Mouse (Mus musculus) liver, adult 2 months (tissue): ENCODE measurements around the gene 4632433K11Rik. TPM values are rescaled to one million over a fixed set of nuclear protein-coding genes. Genes with fewer than 3 reads are reported as not detected.
"Not testable (repeated sequence)": the region's sequence is repeated elsewhere in the genome, so short reads cannot be mapped to it uniquely, and the experiment has no call there.

Experiments used
- DNase-seq: peaks from one replicate; pipeline ENCODE4 v3.0.0-alpha.2; 2011; ENCODE audit warnings: low read depth, low spot score; ENCODE audit errors: extremely low read depth
- H3K27ac ChIP-seq: fragments of 200-500 bp; replicated peaks from 2 replicates; pipeline ENCODE4 v1.5.1; 2012; ENCODE audit warnings: low read depth, mild to moderate bottlenecking, control low read depth, inconsistent platforms, low read length; ENCODE audit not compliant: insufficient read depth
- H3K27me3 ChIP-seq: fragments of 200-500 bp; 2 replicates; pipeline ENCODE4 v1.6.1; 2012; ENCODE audit warnings: mild to moderate bottlenecking, moderate library complexity, low read length, inconsistent platforms; ENCODE audit not compliant: control insufficient read depth, insufficient read depth
- H3K36me3 ChIP-seq: fragments of 200-500 bp; 2 replicates; pipeline ENCODE4 v1.6.1; 2012; ENCODE audit warnings: low read length, inconsistent platforms; ENCODE audit not compliant: control insufficient read depth, insufficient read depth
- H3K4me1 ChIP-seq: fragments of 200-500 bp; 2 replicates; pipeline ENCODE4 v1.6.1; 2011; ENCODE audit warnings: low read length; ENCODE audit not compliant: control insufficient read depth, insufficient read depth
- H3K4me3 ChIP-seq: fragments of 200-500 bp; 2 replicates; pipeline ENCODE4 v1.5.1; 2011; ENCODE audit warnings: low read depth, mild to moderate bottlenecking, control low read depth, low read length, moderate library complexity; ENCODE audit not compliant: insufficient read depth
- H3K79me2 ChIP-seq: fragments of 200-500 bp; 2 replicates; pipeline ENCODE4 v1.6.1; 2012; ENCODE audit warnings: inconsistent platforms, mild to moderate bottlenecking, low read length, moderate library complexity; ENCODE audit not compliant: control insufficient read depth, insufficient read depth
- H3K9ac ChIP-seq: fragments of 200-500 bp; 2 replicates; pipeline ENCODE4 v1.6.1; 2012; ENCODE audit warnings: low read depth, mild to moderate bottlenecking, control low read depth, inconsistent platforms, low read length
- CTCF ChIP-seq: fragments of 200-500 bp; IDR thresholded peaks from 2 replicates; pipeline ENCODE4 v1.5.1; 2011; ENCODE audit warnings: low read depth, low read length, control low read depth
- POLR2A ChIP-seq: fragments of 200-500 bp; IDR thresholded peaks from 2 replicates; pipeline ENCODE4 v1.6.1; 2011; ENCODE audit warnings: low read length, control low read depth; ENCODE audit not compliant: insufficient read depth; ENCODE audit errors: extremely low read depth
- WGBS: fragments of 180-500 bp; shearing (Covaris S2); methylation state at CpG from one replicate; pipeline ENCODE4 v1.1.7; 2018; 5-methylcytosine and 5-hydroxymethylcytosine counted together
- polyA plus RNA-seq: library from polyadenylated mRNA; depleted of rRNA; stranded (reverse); fragments of >200 nt; gene quantifications from 2 replicates; pipeline ENCODE4 v1.2.3, GENCODE M21; 2012
- total RNA-seq: library from RNA; depleted of rRNA; stranded (reverse); fragments of >200 nt; gene quantifications from 2 replicates; pipeline ENCODE4 v1.2.3, GENCODE M21; 2014

4632433K11Rik gene
- total and polyA plus RNA-seq, 2 experiments: 0.28 TPM; not detected in 1

DNA sequence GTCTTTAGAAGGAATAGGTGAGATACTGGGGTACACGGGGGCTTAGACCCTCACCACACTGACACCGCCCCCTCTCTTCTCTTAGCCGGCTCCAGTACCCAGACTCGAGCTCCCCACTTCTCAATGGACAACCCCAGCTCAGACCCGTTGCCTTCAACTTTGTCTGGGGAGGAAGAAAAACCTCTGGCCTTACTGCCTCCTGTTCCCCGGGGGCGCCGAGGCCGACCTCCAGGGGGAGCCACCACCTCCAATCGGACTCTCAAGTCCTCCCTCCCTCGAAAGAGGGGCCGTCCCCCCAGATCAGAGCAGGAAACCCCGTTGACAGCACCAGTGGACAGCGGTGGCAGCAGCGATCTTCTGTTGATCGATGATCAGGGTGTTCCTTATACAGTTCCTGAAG, 16.6 kb upstream of the 4632433K11Rik start:
- Histone ChIP-seq H3K27me3 (no peaks in the 10 kb centered on the region), H3K27ac (no peak overlapping the region), H3K4me1 (peaks cover 11% of the 10 kb centered on the region), H3K36me3 (0 out of 2 replicates have a peak, but pooled peaks cover 3% of the 10 kb centered on the region), H3K9ac (no peak overlapping the region), H3K79me2 (peaks cover 6% of the 10 kb centered on the region; the same call in 1 of the 2 replicates), H3K4me3 (no peak overlapping the region)
- no peak for DNase-seq
- WGBS: 91% methylated on average over 16 of the region's 16 CpGs
- TF ChIP-seq POLR2A (no peak), CTCF (0 out of 2 replicates have a peak, but pooled peaks have one; percentile 2)

DNA sequence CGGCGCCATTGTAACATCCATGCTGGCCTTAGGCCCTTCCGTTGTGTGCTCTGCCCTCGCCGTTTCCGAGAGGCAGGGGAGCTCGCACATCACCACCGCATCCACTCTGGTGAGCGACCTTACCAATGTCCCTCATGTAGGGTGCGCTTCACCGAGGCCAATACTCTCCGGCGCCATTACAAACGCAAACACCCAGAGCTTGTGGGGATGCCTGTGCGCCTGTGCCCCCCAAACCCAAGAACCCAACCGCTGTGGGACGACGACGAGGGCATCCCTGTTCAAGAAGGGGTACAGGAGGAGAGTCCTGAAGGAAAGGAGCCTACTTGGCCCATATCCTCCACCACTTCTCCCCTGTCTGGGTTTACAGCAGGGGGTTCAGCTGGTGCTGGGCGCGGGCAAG, 16.0 kb upstream of the 4632433K11Rik start:
- DNase-seq: no peak
- no peaks in the 10 kb centered on the region for H3K27me3 ChIP-seq
- H3K4me3 ChIP-seq: no peak overlapping the region
- no peak overlapping the region for H3K9ac ChIP-seq
- no peak for TF ChIP-seq CTCF
- H3K4me1 ChIP-seq: peaks cover 12% of the 10 kb centered on the region
- H3K27ac ChIP-seq: no peak overlapping the region
- 97% methylated on average over 21 of the region's 21 CpGs for WGBS
- H3K36me3 ChIP-seq: peaks cover 2% of the 10 kb centered on the region; the same call in 1 of the 2 replicates
- H3K79me2 ChIP-seq: peaks cover 11% of the 10 kb centered on the region; the same call in 1 of the 2 replicates

DNA sequence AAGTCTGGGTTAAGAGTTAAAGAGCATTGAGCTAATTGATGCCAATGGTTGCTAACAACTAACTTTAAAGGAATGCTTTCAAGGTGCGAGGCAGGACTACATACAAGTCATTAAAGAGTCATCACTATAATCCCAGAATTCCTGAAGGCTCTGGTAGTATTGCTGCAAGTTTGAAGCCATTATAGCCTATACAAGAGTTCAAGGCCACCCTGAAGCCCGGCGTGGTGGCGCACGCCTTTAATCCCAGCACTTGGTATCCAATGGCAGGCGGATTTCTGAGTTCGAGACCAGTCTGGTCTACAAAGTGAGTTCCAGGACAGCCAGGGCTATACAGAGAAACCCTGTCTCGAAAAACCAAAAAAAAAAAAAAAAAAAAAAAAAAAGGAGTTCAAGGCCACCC, 14.3 kb upstream of the 4632433K11Rik start:
- not testable (repeated sequence) for H3K4me3 ChIP-seq, H3K36me3 ChIP-seq, DNase-seq, H3K27me3 ChIP-seq
- H3K4me1 ChIP-seq: peaks cover 12% of the 10 kb centered on the region
- peaks cover 20% of the 10 kb centered on the region; the same call in 1 of the 2 replicates for H3K79me2 ChIP-seq
- peak overlapping the region; percentile 21; the same call in 1 of the 2 replicates for H3K9ac ChIP-seq
- WGBS: 15% methylated on average over 8 of the region's 8 CpGs
- H3K27ac ChIP-seq: 0 out of 2 replicates have a peak overlapping the region, but pooled peaks have one; percentile 35

DNA sequence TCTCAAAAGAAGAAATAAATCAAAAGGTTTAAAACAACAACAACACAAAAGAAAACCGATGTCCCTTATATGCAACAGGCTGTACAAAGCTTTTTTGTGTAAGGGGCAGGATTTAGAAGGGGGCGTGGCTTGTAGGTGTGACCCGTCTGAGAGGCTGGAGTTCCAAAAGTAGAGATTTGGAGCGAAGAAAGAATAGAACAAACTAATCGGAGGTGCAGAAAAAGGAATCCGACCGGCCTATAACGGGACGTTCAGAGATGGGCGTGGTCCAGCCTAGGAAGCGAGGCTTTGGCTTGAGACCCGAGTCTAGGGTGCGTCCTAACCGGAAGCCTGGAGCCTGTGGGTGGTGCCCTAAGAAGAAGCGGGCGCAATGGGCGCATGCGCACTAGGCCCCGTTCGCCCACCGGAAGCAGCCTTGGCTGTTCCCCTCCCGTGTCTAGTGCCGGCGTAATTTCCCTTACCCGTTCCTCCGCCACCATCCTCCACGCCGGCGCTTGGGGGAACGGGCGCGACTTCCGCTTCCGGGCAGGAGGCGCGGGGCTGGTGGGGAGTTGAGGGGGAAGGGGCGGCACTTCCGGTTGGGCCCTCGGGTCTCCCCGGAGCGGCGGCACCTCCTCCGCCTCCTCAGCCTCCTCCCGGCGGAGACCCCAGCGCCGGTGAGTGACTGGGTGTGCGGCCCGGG, 13.8 kb upstream of the 4632433K11Rik start, which contains the start of the genes Zfp865 and Ccdc106:
Gene Zfp865, plus strand, starts transcription at position 377 of the 682 bp plus-strand sequence.
Gene Ccdc106, plus strand, starts transcription at position 554 of the 682 bp plus-strand sequence.
- H3K9ac ChIP-seq: peak within 1 kb of the TSS; percentile 78
- peaks cover 20% of the 10 kb centered on the region; the same call in 1 of the 2 replicates for H3K79me2 ChIP-seq
- DNase-seq: peak; percentile 94
- no peaks in the 10 kb centered on the region for H3K27me3 ChIP-seq
- H3K4me3 ChIP-seq: peak within 1 kb of the TSS; percentile 66
- peaks cover 4% of the 10 kb centered on the region; the same call in 1 of the 2 replicates for H3K36me3 ChIP-seq
- TF ChIP-seq POLR2A (peak; percentile 45), CTCF (no peak)
- peak within 1 kb of the TSS; percentile 82 for H3K27ac ChIP-seq
- under 1% methylated on average over 49 of the region's 49 CpGs for WGBS
- H3K4me1 ChIP-seq: peaks cover 12% of the 10 kb centered on the region

DNA sequence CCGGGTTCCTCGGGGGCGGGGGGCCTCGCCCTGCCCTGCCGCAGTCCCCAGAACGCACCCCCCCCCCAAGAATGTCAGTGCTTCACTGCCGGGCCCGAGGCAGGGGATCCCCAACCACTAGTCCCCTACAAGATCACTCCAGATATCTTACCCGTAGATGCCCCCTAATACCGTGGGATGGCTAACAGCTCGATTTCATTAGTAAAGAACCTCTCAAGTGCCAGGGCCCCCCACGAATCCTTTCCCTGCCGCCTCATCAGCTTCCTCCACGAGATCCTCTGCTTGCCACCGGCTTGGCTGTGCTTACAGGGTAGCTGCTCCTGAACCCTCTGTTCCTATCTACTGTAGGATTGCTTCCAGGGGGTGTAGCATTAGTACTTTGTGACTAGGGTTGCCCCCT, 13.2 kb upstream of the 4632433K11Rik start:
- H3K27ac ChIP-seq: peak overlapping the region; percentile 82
- H3K36me3 ChIP-seq: peaks cover 4% of the 10 kb centered on the region; the same call in 1 of the 2 replicates
- peaks cover 23% of the 10 kb centered on the region; the same call in 1 of the 2 replicates for H3K79me2 ChIP-seq
- TF ChIP-seq POLR2A: no peak
- TF ChIP-seq CTCF: no peak
- H3K4me1 ChIP-seq: peaks cover 12% of the 10 kb centered on the region
- peak overlapping the region; percentile 66 for H3K4me3 ChIP-seq
- under 1% methylated on average over 14 of the region's 15 CpGs for WGBS
- no peak for DNase-seq
- H3K9ac ChIP-seq: peak overlapping the region; percentile 78
- H3K27me3 ChIP-seq: no peaks in the 10 kb centered on the region

DNA sequence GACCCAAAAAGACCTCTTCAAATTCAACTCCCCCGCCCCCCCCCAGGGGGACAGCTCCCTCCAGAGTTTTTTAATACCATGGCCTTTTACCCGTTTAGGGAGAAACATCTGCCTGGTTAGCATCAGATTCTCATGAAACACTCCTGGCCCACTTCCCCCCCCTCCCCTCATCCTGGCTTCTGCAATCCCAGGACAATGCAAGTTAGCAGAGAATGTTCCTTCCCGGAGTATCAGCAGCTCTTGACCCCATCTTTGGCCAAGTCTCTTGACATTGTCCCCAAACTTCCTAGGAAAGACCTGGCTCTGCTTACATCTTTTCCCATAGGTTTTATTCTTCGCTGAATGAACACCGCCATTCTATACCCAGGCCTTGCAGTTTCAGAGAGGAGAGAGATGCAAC, 12.7 kb upstream of the 4632433K11Rik start:
- Histone ChIP-seq H3K27ac (peak overlapping the region; percentile 82), H3K36me3 (peaks cover 4% of the 10 kb centered on the region; the same call in 1 of the 2 replicates), H3K4me3 (peak overlapping the region; percentile 66), H3K79me2 (peaks cover 23% of the 10 kb centered on the region; the same call in 1 of the 2 replicates), H3K27me3 (no peaks in the 10 kb centered on the region), H3K4me1 (peaks cover 12% of the 10 kb centered on the region), H3K9ac (peak overlapping the region; percentile 10; the same call in 1 of the 2 replicates)
- DNase-seq: no peak
- no peak for TF ChIP-seq CTCF
- no peak for TF ChIP-seq POLR2A
- 41% methylated on average over 5 of the region's 5 CpGs for WGBS
